Mouse (Mus musculus): ENCODE data around the gene Vav2. TPM values are rescaled to one million over a fixed set of nuclear protein-coding genes. Genes with fewer than 3 reads are reported as not detected.
A peak's percentile ranks its signal among the peaks of the same experiment; 100 is the strongest.

The Vav2 gene
- polyA plus RNA-seq, 1 experiment from 2014 or later, result 7.1 TPM

GRCm38 (mm10) chr2:27462901-27463300, 36.1 kb upstream of the Vav2 start:
- Histone ChIP-seq H3K4me2 (replicated peaks; ENCODE audit: low read depth, low read length) (no peak overlapping the region), H3K27ac (ENCODE audit: low read length) (no peak overlapping the region), H3K27me3 (ENCODE audit: insufficient read depth, low read length) (no peaks in the 10 kb centered on the region)

DNA sequence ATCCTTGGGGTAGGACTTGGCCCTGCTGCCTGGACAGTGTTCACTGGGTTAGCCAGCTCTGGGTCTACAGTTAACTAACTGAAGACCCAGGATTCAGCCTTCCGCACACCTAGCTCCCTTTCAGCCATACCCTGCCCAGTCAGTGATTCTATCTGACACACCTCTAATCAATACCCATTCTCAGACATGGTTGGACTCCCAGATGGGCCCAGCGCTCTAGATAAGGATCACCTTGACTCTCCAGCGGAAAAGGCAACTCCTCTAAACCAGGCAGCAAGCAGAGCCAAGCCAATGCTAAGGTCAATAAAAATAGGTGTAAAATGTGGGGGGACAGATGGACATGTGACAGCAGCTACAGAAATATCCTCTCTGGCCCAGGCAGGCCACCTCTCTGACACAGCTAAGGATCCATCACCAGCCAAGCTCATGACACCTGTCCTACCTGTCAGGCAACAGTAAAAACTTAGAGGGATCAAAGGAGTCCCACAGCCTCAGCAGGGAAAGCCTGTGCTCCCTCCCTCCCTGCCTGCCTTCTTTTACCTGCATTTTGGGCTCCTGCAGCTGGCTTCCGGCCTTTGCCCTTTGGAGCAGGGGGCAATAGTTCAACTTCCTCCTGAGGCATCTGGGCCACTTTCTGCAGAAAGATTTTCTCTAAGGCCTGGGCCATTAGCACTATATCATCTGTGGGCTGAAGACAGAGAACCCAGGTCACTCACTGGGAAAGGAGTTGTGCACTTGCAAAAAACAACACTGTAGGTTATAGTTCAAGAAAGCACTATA, 35.2 kb upstream of the Vav2 start:
- no peak overlapping the region for H3K4me3 ChIP-seq (ENCODE audit: low read length)
- no peaks in the 10 kb centered on the region for H3K4me1 ChIP-seq (ENCODE audit: insufficient read depth, low read length)
- H3K9ac ChIP-seq (replicated peaks; ENCODE audit: low read length), result no peak overlapping the region
- H3K27ac ChIP-seq (ENCODE audit: low read length), result no peak overlapping the region
- peaks cover 73% of the 10 kb centered on the region for H3K36me3 ChIP-seq (ENCODE audit: insufficient read depth, low read length)
- 87% methylated on average over 4 of the region's 4 CpGs for WGBS
- ATAC-seq (ENCODE audit: low FRiP score, low TSS enrichment), result no peak
- H3K4me2 ChIP-seq (replicated peaks; ENCODE audit: low read depth, low read length), result no peak overlapping the region
- H3K9me3 ChIP-seq (ENCODE audit: low read length), result no peaks in the 10 kb centered on the region
- no peaks in the 10 kb centered on the region for H3K27me3 ChIP-seq (ENCODE audit: insufficient read depth, low read length)

More at GRCm38 (mm10) chr2:27462901-27463300, 36.1 kb upstream of the Vav2 start:
- 82% methylated on average over 4 of the region's 4 CpGs for WGBS
- ATAC-seq (ENCODE audit: low FRiP score, low TSS enrichment), result no peak
- Histone ChIP-seq H3K4me3 (ENCODE audit: low read length) (no peak overlapping the region), H3K36me3 (ENCODE audit: insufficient read depth, low read length) (peaks cover 65% of the 10 kb centered on the region), H3K9ac (replicated peaks; ENCODE audit: low read length) (no peak overlapping the region), H3K9me3 (ENCODE audit: low read length) (no peaks in the 10 kb centered on the region), H3K4me1 (ENCODE audit: insufficient read depth, low read length) (no peaks in the 10 kb centered on the region)

DNA sequence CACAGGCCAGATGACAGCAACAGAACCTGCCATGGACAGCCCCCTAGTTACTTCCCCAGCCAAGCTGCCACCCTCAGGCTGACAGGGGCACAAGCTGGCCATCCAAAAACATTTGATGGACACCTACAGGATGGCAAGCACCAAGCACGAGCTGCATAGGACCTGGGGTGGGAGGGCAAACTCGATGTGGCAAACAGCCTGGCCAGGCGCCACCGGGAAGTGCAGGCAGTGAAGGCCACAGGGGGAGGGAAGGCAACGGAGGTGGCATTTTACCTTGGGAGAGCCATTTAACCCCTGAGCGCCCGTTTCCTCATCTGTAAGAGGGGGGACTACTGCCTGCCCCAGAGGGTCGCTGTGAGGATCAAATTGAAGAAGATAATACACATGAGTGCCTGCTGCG, 33.8 kb upstream of the Vav2 start:
- no peak overlapping the region for H3K9ac ChIP-seq (replicated peaks; ENCODE audit: low read length)
- peaks cover 85% of the 10 kb centered on the region for H3K36me3 ChIP-seq (ENCODE audit: insufficient read depth, low read length)
- no peak for ATAC-seq (ENCODE audit: low FRiP score, low TSS enrichment)
- no peak overlapping the region for H3K4me3 ChIP-seq (ENCODE audit: low read length)
- no peak overlapping the region for H3K4me2 ChIP-seq (replicated peaks; ENCODE audit: low read depth, low read length)
- no peaks in the 10 kb centered on the region for H3K4me1 ChIP-seq (ENCODE audit: insufficient read depth, low read length)
- no peak overlapping the region for H3K27ac ChIP-seq (ENCODE audit: low read length)
- H3K9me3 ChIP-seq (ENCODE audit: low read length), result no peaks in the 10 kb centered on the region
- WGBS, result 65% methylated on average over 9 of the region's 9 CpGs
- H3K27me3 ChIP-seq (ENCODE audit: insufficient read depth, low read length), result no peaks in the 10 kb centered on the region

DNA sequence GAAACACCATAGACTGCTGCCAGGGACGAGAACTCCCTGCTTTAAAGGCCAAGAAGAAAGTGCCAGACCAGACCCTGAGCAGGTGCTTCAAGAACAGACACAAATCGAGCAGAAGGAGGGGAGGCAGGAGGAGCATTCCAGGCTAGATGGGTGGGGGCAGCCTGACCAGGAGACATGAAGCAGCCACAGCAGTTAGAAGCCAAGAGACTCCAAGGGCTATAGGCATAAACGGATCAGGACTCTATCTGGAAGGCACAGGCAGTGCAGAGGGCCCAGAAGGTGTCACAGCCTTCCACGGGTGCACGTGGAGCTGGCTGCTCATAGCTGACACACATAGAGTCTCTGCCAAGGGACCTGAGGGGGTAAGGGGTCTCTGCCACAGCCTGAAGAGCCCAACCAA, 33.3 kb upstream of the Vav2 start:
- Histone ChIP-seq H3K27ac (ENCODE audit: low read length) (no peak overlapping the region), H3K4me1 (ENCODE audit: insufficient read depth, low read length) (no peaks in the 10 kb centered on the region), H3K9ac (replicated peaks; ENCODE audit: low read length) (no peak overlapping the region), H3K36me3 (ENCODE audit: insufficient read depth, low read length) (peaks cover 90% of the 10 kb centered on the region), H3K27me3 (ENCODE audit: insufficient read depth, low read length) (no peaks in the 10 kb centered on the region), H3K4me2 (replicated peaks; ENCODE audit: low read depth, low read length) (no peak overlapping the region), H3K9me3 (ENCODE audit: low read length) (no peaks in the 10 kb centered on the region), H3K4me3 (ENCODE audit: low read length) (no peak overlapping the region)
- no peak for ATAC-seq (ENCODE audit: low FRiP score, low TSS enrichment)
- 83% methylated on average over 5 of the region's 5 CpGs for WGBS

DNA sequence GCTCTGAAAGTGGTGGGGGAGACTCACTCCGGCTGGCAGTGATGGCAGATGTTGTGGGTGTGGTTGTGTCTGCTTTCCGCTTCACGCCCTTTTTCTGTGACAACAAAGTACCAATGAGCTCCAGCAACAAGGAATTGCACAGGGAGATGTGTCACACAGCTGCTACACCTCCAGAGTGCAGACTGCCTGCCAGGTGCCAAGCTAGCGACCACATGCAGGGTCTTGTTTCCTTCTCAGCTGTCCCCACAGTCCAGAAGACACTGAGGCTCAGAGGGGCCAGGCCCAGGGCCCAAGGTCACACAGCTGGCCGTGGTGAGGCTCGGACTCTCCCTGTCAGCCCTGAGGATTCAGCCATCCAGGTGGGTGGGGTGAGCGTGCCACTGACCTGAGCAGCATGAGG, 32.9 kb upstream of the Vav2 start:
- Histone ChIP-seq H3K9ac (replicated peaks; ENCODE audit: low read length) (no peak overlapping the region), H3K4me3 (ENCODE audit: low read length) (no peak overlapping the region), H3K4me1 (ENCODE audit: insufficient read depth, low read length) (no peaks in the 10 kb centered on the region), H3K36me3 (ENCODE audit: insufficient read depth, low read length) (peaks cover 94% of the 10 kb centered on the region), H3K27me3 (ENCODE audit: insufficient read depth, low read length) (no peaks in the 10 kb centered on the region), H3K4me2 (replicated peaks; ENCODE audit: low read depth, low read length) (no peak overlapping the region), H3K9me3 (ENCODE audit: low read length) (no peaks in the 10 kb centered on the region), H3K27ac (ENCODE audit: low read length) (no peak overlapping the region)
- WGBS, result 82% methylated on average over 7 of the region's 7 CpGs
- ATAC-seq (ENCODE audit: low FRiP score, low TSS enrichment), result no peak

GRCm38 (mm10) chr2:27450226-27450625, 23.4 kb upstream of the Vav2 start:
- Histone ChIP-seq H3K36me3 (ENCODE audit: insufficient read depth, low read length) (peaks cover 92% of the 10 kb centered on the region), H3K9ac (replicated peaks; ENCODE audit: low read length) (no peak overlapping the region), H3K9me3 (ENCODE audit: low read length) (no peaks in the 10 kb centered on the region), H3K27me3 (ENCODE audit: insufficient read depth, low read length) (no peaks in the 10 kb centered on the region), H3K27ac (ENCODE audit: low read length) (no peak overlapping the region), H3K4me3 (ENCODE audit: low read length) (no peak overlapping the region), H3K4me2 (replicated peaks; ENCODE audit: low read depth, low read length) (no peak overlapping the region), H3K4me1 (ENCODE audit: insufficient read depth, low read length) (no peaks in the 10 kb centered on the region)
- WGBS, result 83% methylated on average over 14 of the region's 14 CpGs
- no peak for ATAC-seq (ENCODE audit: low FRiP score, low TSS enrichment)

DNA sequence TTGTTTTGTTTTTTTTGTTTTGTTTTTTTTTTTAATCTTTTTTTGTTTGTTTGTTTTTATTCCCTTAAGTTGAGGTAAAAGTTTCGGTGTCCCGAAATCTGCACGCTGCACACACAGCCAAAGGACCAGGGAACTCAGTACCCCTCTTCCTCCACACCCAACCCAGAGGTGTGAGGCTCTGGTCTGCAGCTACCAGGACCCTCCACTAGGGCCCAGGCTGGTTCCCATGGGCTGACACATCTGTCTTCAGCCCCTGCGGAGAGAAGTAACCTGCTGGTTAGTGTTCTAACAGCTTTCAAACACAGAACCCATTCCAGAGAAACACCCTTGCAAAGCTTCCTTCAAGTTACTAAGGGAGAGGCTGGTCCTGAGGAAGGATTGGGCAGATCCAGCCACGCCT, 20.9 kb upstream of the Vav2 start:
- Histone ChIP-seq H3K4me3 (ENCODE audit: low read length) (no peak overlapping the region), H3K36me3 (ENCODE audit: insufficient read depth, low read length) (peaks cover 77% of the 10 kb centered on the region), H3K9ac (replicated peaks; ENCODE audit: low read length) (no peak overlapping the region), H3K9me3 (ENCODE audit: low read length) (no peaks in the 10 kb centered on the region), H3K4me2 (replicated peaks; ENCODE audit: low read depth, low read length) (no peak overlapping the region), H3K27ac (ENCODE audit: low read length) (no peak overlapping the region), H3K4me1 (ENCODE audit: insufficient read depth, low read length) (peaks cover 6% of the 10 kb centered on the region), H3K27me3 (ENCODE audit: insufficient read depth, low read length) (no peaks in the 10 kb centered on the region)
- no peak for ATAC-seq (ENCODE audit: low FRiP score, low TSS enrichment)
- WGBS, result 86% methylated on average over 5 of the region's 5 CpGs

- no peak overlapping the region for H3K4me2 ChIP-seq (replicated peaks; ENCODE audit: low read depth, low read length)
- H3K9me3 ChIP-seq (ENCODE audit: low read length), result no peaks in the 10 kb centered on the region
- 93% methylated on average over 8 of the region's 8 CpGs for WGBS
- H3K9ac ChIP-seq (replicated peaks; ENCODE audit: low read length), result no peak overlapping the region
- no peak for ATAC-seq (ENCODE audit: low FRiP score, low TSS enrichment)
- H3K36me3 ChIP-seq (ENCODE audit: insufficient read depth, low read length), result peaks cover 70% of the 10 kb centered on the region
- H3K27me3 ChIP-seq (ENCODE audit: insufficient read depth, low read length), result no peaks in the 10 kb centered on the region
- H3K4me1 ChIP-seq (ENCODE audit: insufficient read depth, low read length), result peaks cover 6% of the 10 kb centered on the region
- H3K4me3 ChIP-seq (ENCODE audit: low read length), result no peak overlapping the region
- H3K27ac ChIP-seq (ENCODE audit: low read length), result no peak overlapping the region
Observed at GRCm38 (mm10) chr2:27446812-27447211, 20.0 kb upstream of the Vav2 start.

DNA sequence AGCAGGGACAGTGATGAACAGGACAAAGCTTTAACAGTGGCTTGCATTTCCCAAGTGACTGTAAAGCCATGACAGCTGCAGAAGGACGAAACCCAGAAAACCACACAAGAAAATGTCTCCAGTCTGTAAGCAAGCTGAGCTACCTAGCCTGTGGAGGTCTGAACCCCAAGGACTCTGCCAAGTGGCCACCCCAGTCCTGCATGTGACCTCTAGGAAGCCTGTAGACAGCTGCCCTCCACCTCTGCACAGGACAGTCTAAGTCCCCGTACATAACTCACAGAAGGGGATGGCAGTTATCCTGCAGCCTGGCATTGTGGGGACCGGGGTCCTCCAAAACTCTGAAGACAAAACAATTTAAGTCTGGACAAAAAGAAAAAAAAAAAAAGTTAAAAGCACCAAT, 19.1 kb upstream of the Vav2 start:
- H3K27ac ChIP-seq (ENCODE audit: low read length), result no peak overlapping the region
- no peak for ATAC-seq (ENCODE audit: low FRiP score, low TSS enrichment)
- H3K4me3 ChIP-seq (ENCODE audit: low read length), result no peak overlapping the region
- H3K4me1 ChIP-seq (ENCODE audit: insufficient read depth, low read length), result peaks cover 6% of the 10 kb centered on the region
- no peak overlapping the region for H3K4me2 ChIP-seq (replicated peaks; ENCODE audit: low read depth, low read length)
- H3K27me3 ChIP-seq (ENCODE audit: insufficient read depth, low read length), result no peaks in the 10 kb centered on the region
- 91% methylated on average over 3 of the region's 3 CpGs for WGBS
- H3K36me3 ChIP-seq (ENCODE audit: insufficient read depth, low read length), result peaks cover 63% of the 10 kb centered on the region
- H3K9me3 ChIP-seq (ENCODE audit: low read length), result no peaks in the 10 kb centered on the region
- H3K9ac ChIP-seq (replicated peaks; ENCODE audit: low read length), result no peak overlapping the region

- WGBS, result 72% methylated on average over 5 of the region's 5 CpGs
- no peak for ATAC-seq (ENCODE audit: low FRiP score, low TSS enrichment)
- Histone ChIP-seq H3K36me3 (ENCODE audit: insufficient read depth, low read length) (peaks cover 38% of the 10 kb centered on the region), H3K27ac (ENCODE audit: low read length) (no peak overlapping the region), H3K4me3 (ENCODE audit: low read length) (peak overlapping the region; percentile 65), H3K4me1 (ENCODE audit: insufficient read depth, low read length) (peaks cover 6% of the 10 kb centered on the region), H3K4me2 (replicated peaks; ENCODE audit: low read depth, low read length) (peak overlapping the region; percentile 77), H3K27me3 (ENCODE audit: insufficient read depth, low read length) (no peaks in the 10 kb centered on the region), H3K9ac (replicated peaks; ENCODE audit: low read length) (no peak overlapping the region), H3K9me3 (ENCODE audit: low read length) (no peaks in the 10 kb centered on the region)
Observed at GRCm38 (mm10) chr2:27443450-27443708, 16.5 kb upstream of the Vav2 start.

All from kidney, embryonic 16.5 days (tissue).